In the genomic region with DNA sequence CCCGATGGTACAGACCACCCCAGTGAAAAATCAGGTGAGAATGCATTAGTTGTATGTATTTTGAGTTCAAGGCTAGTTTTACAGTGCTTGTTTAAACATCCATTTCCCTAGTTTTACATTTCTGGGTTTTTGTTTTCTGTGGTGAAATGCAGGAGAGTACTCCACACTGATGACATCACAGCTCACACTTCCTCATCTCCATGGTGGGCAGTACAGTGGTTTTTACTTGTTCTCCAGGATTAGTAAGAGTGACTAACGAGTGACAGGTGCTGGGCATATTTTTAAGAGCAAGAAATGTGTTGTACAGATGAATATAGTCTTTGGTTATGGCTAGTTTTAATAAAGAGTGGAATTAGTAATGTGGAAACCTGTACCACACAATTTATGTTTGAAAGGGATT, we compare ENCODE assay signal across 28 mouse cellular contexts.
"Had no signal": no experiment of that assay in that cellular context is flagged by ENCODE, and none has a peak within 500 bp of the region (broad histone marks: within the 10 kb centered on the region; RNA-seq: fewer than 3 reads in every experiment).

No protein-coding gene starts in this region.

- H3K36me3 ChIP-seq: heart, embryonic 13.5 days; heart, embryonic 15.5 days; intestine, embryonic 15.5 days; limb, embryonic 13.5 days had no signal

- H3K9ac ChIP-seq: heart, embryonic 13.5 days; heart, embryonic 15.5 days; hindbrain, embryonic 12.5 days; hindbrain, embryonic 14.5 days; intestine, embryonic 15.5 days; kidney, embryonic 15.5 days; limb, embryonic 13.5 days; limb, embryonic 15.5 days; liver, embryonic 12.5 days; liver, embryonic 14.5 days had no signal

- H3K9me3 ChIP-seq: heart, embryonic 13.5 days; heart, embryonic 15.5 days; hindbrain, embryonic 12.5 days; intestine, embryonic 15.5 days; kidney, embryonic 15.5 days; limb, embryonic 13.5 days; limb, embryonic 15.5 days; liver, embryonic 12.5 days had no signal

- DNase-seq: gastrocnemius, adult 2 months; gastrocnemius, postnatal 10 days; gastrocnemius, postnatal 25 days; heart, adult 11 months; heart, adult 2 months; heart, postnatal 14 days; heart, postnatal 36 days; kidney, adult 18-20 months; kidney, adult 9 months; kidney, postnatal 14 days; kidney, postnatal 36 days; layer of hippocampus, adult 9-11 months had no signal

- H3K27ac ChIP-seq: gastrocnemius, adult 2 months; heart, adult 2 months; heart, embryonic 13.5 days; heart, embryonic 15.5 days; hindbrain, embryonic 12.5 days; hindbrain, embryonic 14.5 days; intestine, embryonic 15.5 days; kidney, embryonic 15.5 days; kidney, postnatal 0 days; left cerebral cortex, adult 2 months; limb, embryonic 13.5 days; limb, embryonic 15.5 days; liver, embryonic 12.5 days; liver, embryonic 14.5 days had no signal

- H3K27me3 ChIP-seq: heart, embryonic 13.5 days; heart, embryonic 15.5 days; hindbrain, embryonic 12.5 days; intestine, embryonic 15.5 days; kidney, embryonic 15.5 days; limb, embryonic 13.5 days; limb, embryonic 15.5 days; liver, embryonic 12.5 days had no signal

- H3K4me2 ChIP-seq: heart, embryonic 11.5 days; heart, embryonic 13.5 days; heart, embryonic 15.5 days; hindbrain, embryonic 12.5 days; hindbrain, embryonic 14.5 days; intestine, embryonic 15.5 days; kidney, embryonic 15.5 days; limb, embryonic 13.5 days; limb, embryonic 15.5 days; liver, embryonic 12.5 days had no signal

- ATAC-seq: hindbrain, embryonic 16.5 days; inflammation-experienced regulatory T-cells, adult 6 months; intestine, embryonic 15.5 days; intestine, postnatal 0 days; liver, embryonic 12.5 days had no signal

- H3K4me1 ChIP-seq: heart, embryonic 13.5 days; heart, embryonic 15.5 days; hindbrain, embryonic 12.5 days; intestine, embryonic 15.5 days; kidney, embryonic 15.5 days; limb, embryonic 13.5 days; limb, embryonic 15.5 days; liver, embryonic 12.5 days had no signal

- H3K4me3 ChIP-seq: gastrocnemius, adult 2 months; heart, adult 2 months; heart, embryonic 13.5 days; heart, embryonic 15.5 days; hindbrain, embryonic 12.5 days; intestine, embryonic 15.5 days; kidney, embryonic 15.5 days; left cerebral cortex, adult 2 months; limb, embryonic 13.5 days; limb, embryonic 15.5 days; liver, embryonic 12.5 days had no signal
